Mouse (Mus musculus) spleen, adult 2 months (tissue): ENCODE results near the gene Ppfibp2.

Experiments
- CTCF ChIP-seq: fragments of 200-500 bp; IDR thresholded peaks from 2 replicates; pipeline ENCODE4 v1.5.1; 2011; ENCODE audit warnings: mild to moderate bottlenecking, inconsistent platforms; ENCODE audit not compliant: insufficient read depth, insufficient read length, insufficient replicate concordance; ENCODE audit errors: extremely low read depth
- POLR2A ChIP-seq: fragments of 200-500 bp; IDR thresholded peaks from 2 replicates; pipeline ENCODE4 v1.6.1; 2011; ENCODE audit warnings: low read depth, low read length, inconsistent platforms

DNA sequence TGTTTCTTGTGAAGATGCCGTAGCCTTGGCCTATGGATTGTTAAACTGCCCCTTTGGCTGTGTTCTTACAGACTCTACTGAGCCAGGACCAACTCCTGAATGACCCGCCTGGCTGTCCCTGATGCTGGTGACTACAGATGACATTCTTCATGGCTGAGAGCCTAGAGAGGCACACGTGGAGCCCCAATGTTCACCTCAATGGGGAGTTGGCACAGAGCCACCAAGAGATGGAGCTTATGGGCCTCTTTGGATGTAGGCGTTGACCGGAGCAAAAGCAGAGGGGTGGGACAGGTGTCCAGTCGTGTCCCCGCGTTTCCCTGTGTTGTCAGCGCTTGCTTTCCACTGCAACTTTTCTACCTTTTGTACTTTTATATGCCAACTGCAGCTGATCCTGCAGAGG, 152.5 kb downstream of the Ppfibp2 start:
- no peak for TF ChIP-seq CTCF
- TF ChIP-seq POLR2A, result no peak
